Mouse (Mus musculus) thymus, adult 2 months (tissue): ENCODE results near the gene Meaf6.

Source experiments
- CTCF ChIP-seq: fragments of 200-500 bp; IDR thresholded peaks from 2 replicates; pipeline ENCODE4 v1.5.1; 2012; ENCODE audit warnings: mild to moderate bottlenecking, control low read depth, low read length, moderate library complexity, borderline replicate concordance; ENCODE audit not compliant: control insufficient read depth, poor library complexity, insufficient read depth; ENCODE audit errors: extremely low read depth
- POLR2A ChIP-seq: fragments of 200-500 bp; IDR thresholded peaks from 2 replicates; pipeline ENCODE4 v1.6.1; 2012; ENCODE audit warnings: mild to moderate bottlenecking, low read length, control low read depth, moderate library complexity; ENCODE audit not compliant: control insufficient read depth, poor library complexity, insufficient read depth; ENCODE audit errors: extremely low read depth

GRCm38 (mm10) chr4:125085346-125085841, 460 bp downstream of the Meaf6 start:
- no peak for TF ChIP-seq CTCF
- TF ChIP-seq POLR2A: no peak
